ENCODE assay signal across 20 mouse cellular contexts in genomic region chr3:125898976-125899375, GRCm38 (mm10). TPM values are rescaled to one million over a fixed set of nuclear protein-coding genes. Genes with fewer than 3 reads are reported as not detected.
"Had no signal": no experiment of that assay in that cellular context is flagged by ENCODE, and none has a peak within 500 bp of the region (broad histone marks: within the 10 kb centered on the region; RNA-seq: fewer than 3 reads in every experiment).

No protein-coding gene starts in this region.

- H3K27ac ChIP-seq: kidney, embryonic 15.5 days; limb, embryonic 12.5 days; limb, embryonic 15.5 days; liver, embryonic 14.5 days; macrophage; stomach, embryonic 15.5 days had no signal

- DNase-seq: kidney, adult 8-10 months; kidney, postnatal 10 days; kidney, postnatal 36 days; layer of hippocampus, adult 9-11 months; liver, postnatal 0 days; lung, embryonic 14.5 days; right cerebral cortex, postnatal 25 days; spleen, adult 18-20 months; thymus, adult 18-20 months; thymus, postnatal 36 days had no signal

- H3K4me3 ChIP-seq: kidney, embryonic 15.5 days; limb, embryonic 12.5 days; limb, embryonic 15.5 days; stomach, embryonic 15.5 days had no signal

- H3K4me2 ChIP-seq: kidney, embryonic 15.5 days; limb, embryonic 12.5 days; limb, embryonic 15.5 days; liver, embryonic 11.5 days; lung, embryonic 14.5 days; stomach, embryonic 15.5 days had no signal

- ATAC-seq: intestine, postnatal 0 days; liver, postnatal 0 days; lung, postnatal 0 days; midbrain, embryonic 16.5 days had no signal

- H3K36me3 ChIP-seq: kidney, embryonic 15.5 days; limb, embryonic 12.5 days; limb, embryonic 15.5 days; stomach, embryonic 15.5 days had no signal

- H3K27me3 ChIP-seq: kidney, embryonic 15.5 days; limb, embryonic 12.5 days; limb, embryonic 15.5 days; stomach, embryonic 15.5 days had no signal

- H3K9ac ChIP-seq: kidney, embryonic 15.5 days; limb, embryonic 12.5 days; limb, embryonic 15.5 days; liver, embryonic 14.5 days; liver, postnatal 0 days; lung, embryonic 14.5 days; stomach, embryonic 15.5 days had no signal

- H3K9me3 ChIP-seq: kidney, embryonic 15.5 days; limb, embryonic 12.5 days; limb, embryonic 15.5 days; stomach, embryonic 15.5 days had no signal

- H3K4me1 ChIP-seq: kidney, embryonic 15.5 days; limb, embryonic 12.5 days; limb, embryonic 15.5 days; stomach, embryonic 15.5 days had no signal

RNA-seq across cellular contexts. Expression of gene Ugt8a, which starts 39.4 kb away (rescaled TPM):
- polyA plus RNA-seq: macrophage had no signal
